Mouse (Mus musculus): ENCODE measurements around the gene Slc5a8.

Gene Slc5a8

GRCm38 (mm10) chr10:88885632-88886090 lies at the start of gene Slc5a8:
TSS of gene Slc5a8 (plus strand) at chr10:88885992.
- no peak for DNase-seq (ENCODE audit: low spot score)

GRCm38 (mm10) chr10:88848876-88849476 lies 36.8 kb upstream of the Slc5a8 start:
- DNase-seq (ENCODE audit: low spot score): no peak

- DNase-seq (ENCODE audit: low spot score): no peak
These were observed 35.8 kb upstream of the Slc5a8 start for GRCm38 (mm10) chr10:88849976-88850375.

- DNase-seq (ENCODE audit: low spot score): no peak
These were observed 32.5 kb upstream of the Slc5a8 start for GRCm38 (mm10) chr10:88853326-88853725.

GRCm38 (mm10) chr10:88860911-88861310 lies 24.9 kb upstream of the Slc5a8 start:
- no peak for DNase-seq (ENCODE audit: low spot score)

- no peak for DNase-seq (ENCODE audit: low spot score)
These were observed 24.4 kb upstream of the Slc5a8 start for GRCm38 (mm10) chr10:88861416-88861815.

GRCm38 (mm10) chr10:88862293-88862692 lies 23.5 kb upstream of the Slc5a8 start:
- no peak for DNase-seq (ENCODE audit: low spot score)

GRCm38 (mm10) chr10:88866017-88866416 lies 19.8 kb upstream of the Slc5a8 start:
- no peak for DNase-seq (ENCODE audit: low spot score)

- DNase-seq (ENCODE audit: low spot score): no peak
These were observed 10.9 kb upstream of the Slc5a8 start for GRCm38 (mm10) chr10:88874870-88875269.

- no peak for DNase-seq (ENCODE audit: low spot score)
These were observed 8.4 kb upstream of the Slc5a8 start for GRCm38 (mm10) chr10:88877421-88877820.

- no peak for DNase-seq (ENCODE audit: low spot score)
These were observed 2.1 kb upstream of the Slc5a8 start for GRCm38 (mm10) chr10:88883721-88884120.

GRCm38 (mm10) chr10:88884836-88885235 lies 956 bp upstream of the Slc5a8 start:
- no peak for DNase-seq (ENCODE audit: low spot score)

GRCm38 (mm10) chr10:88886114-88886513 lies 322 bp downstream of the Slc5a8 start:
- DNase-seq (ENCODE audit: low spot score): peak; percentile 2

GRCm38 (mm10) chr10:88888376-88888775 lies 2.6 kb downstream of the Slc5a8 start:
- no peak for DNase-seq (ENCODE audit: low spot score)

- DNase-seq (ENCODE audit: low spot score): no peak
These were observed 5.6 kb downstream of the Slc5a8 start for GRCm38 (mm10) chr10:88891410-88891809.

GRCm38 (mm10) chr10:88892560-88893087 lies 6.8 kb downstream of the Slc5a8 start:
- no peak for DNase-seq (ENCODE audit: low spot score)

- no peak for DNase-seq (ENCODE audit: low spot score)
These were observed 11.2 kb downstream of the Slc5a8 start for GRCm38 (mm10) chr10:88897032-88897431.

- DNase-seq (ENCODE audit: low spot score): no peak
These were observed 64.0 kb downstream of the Slc5a8 start for GRCm38 (mm10) chr10:88949649-88950296.

GRCm38 (mm10) chr10:88950297-88950653 lies 64.5 kb downstream of the Slc5a8 start:
- DNase-seq (ENCODE audit: low spot score): no peak

- DNase-seq (ENCODE audit: low spot score): no peak
These were observed 75.0 kb downstream of the Slc5a8 start for GRCm38 (mm10) chr10:88960791-88961190.

GRCm38 (mm10) chr10:88968586-88968985 lies 82.8 kb downstream of the Slc5a8 start:
- no peak for DNase-seq (ENCODE audit: low spot score)

- no peak for DNase-seq (ENCODE audit: low spot score)
These were observed 85.3 kb downstream of the Slc5a8 start for GRCm38 (mm10) chr10:88970951-88971725.

GRCm38 (mm10) chr10:88978932-88979331 lies 93.1 kb downstream of the Slc5a8 start:
- peak; percentile 18 for DNase-seq (ENCODE audit: low spot score)
